Mouse (Mus musculus) erythroblast, embryonic 14.5 days (primary cell): Measurements from ENCODE around the gene Cecr2. TPM values are rescaled to one million over a fixed set of nuclear protein-coding genes. Genes with fewer than 3 reads are reported as not detected.
A peak's percentile ranks its signal among the peaks of the same experiment; 100 is the strongest.

ENCODE experiments used
- H3K27me3 ChIP-seq: 2 replicates; pipeline ENCODE4 v1.6.1; 2012; ENCODE audit warnings: inconsistent platforms; ENCODE audit not compliant: control insufficient read depth
- H3K36me3 ChIP-seq: 2 replicates; pipeline ENCODE4 v1.6.1; 2012; ENCODE audit warnings: mild to moderate bottlenecking, inconsistent platforms; ENCODE audit not compliant: control insufficient read depth
- H3K4me1 ChIP-seq: 2 replicates; pipeline ENCODE4 v1.6.1; 2012; ENCODE audit warnings: inconsistent platforms; ENCODE audit not compliant: control insufficient read depth
- H3K4me3 ChIP-seq: replicated peaks from 2 replicates; pipeline ENCODE3; 2012; ENCODE audit warnings: moderate library complexity, mild to moderate bottlenecking, inconsistent platforms
- H3K9me3 ChIP-seq: 2 replicates; pipeline ENCODE4 v1.6.1; 2012; ENCODE audit warnings: low read length, inconsistent platforms, mixed read lengths; ENCODE audit not compliant: control insufficient read depth
- GATA1 ChIP-seq: IDR thresholded peaks from 2 replicates; pipeline ENCODE4 v1.6.1; 2012; ENCODE audit warnings: low read length, inconsistent platforms, mixed read lengths
- TAL1 ChIP-seq: IDR thresholded peaks from 3 replicates; pipeline ENCODE4 v1.6.1; 2012; ENCODE audit warnings: low read length, inconsistent platforms, mixed read lengths
- polyA plus RNA-seq: library from polyadenylated mRNA; stranded (reverse); fragments of >175 nt; gene quantifications from 2 replicates; pipeline ENCODE4 v1.2.3, GENCODE M21; 2012

Cecr2 gene
- polyA plus RNA-seq = 1.5 and 1.9 TPM in 2 replicates

DNA sequence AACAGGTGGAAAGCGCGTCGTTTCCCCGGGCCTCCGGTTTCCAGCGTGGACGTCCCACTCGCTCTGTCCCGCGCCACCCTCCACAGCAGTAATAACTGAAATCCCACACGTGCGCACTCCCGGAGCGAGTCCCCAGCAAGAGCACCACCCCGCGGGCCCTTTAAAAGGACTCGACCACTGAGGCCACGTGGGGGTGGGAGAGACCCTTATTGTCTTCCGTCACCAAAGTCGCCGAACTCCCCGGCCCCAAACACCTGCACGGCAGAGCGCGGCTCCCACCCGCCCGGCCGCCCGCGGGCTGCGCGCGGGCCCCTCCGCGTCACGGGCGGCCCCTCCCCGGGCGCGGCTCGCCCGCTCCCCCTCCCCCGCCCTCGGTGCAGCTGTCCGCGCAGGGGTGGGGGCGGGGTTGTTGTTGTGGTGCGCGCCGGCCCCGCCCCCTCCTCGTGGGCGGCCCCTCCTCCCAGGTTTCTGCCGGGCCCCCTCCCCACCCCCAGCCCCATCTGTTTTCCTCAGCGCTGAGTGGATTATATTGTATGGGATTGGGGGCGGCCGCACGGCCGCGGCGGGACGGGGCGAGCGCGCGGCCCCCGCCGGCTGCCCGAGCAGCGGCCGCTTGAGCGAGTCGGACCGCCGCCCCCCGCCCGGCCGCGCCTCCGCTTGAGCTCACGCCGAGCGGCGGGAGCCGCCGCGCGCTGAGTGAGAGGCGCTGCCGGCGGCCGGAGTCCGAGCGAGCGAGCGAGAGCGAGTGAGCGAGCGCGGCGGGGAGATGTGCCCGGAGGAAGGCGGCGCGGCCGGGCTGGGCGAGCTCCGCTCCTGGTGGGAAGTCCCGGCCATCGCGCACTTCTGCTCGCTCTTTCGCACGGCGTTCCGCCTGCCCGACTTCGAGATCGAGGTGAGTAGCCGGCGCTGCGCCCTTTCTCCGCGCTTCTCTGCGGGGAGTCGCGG lies at the start of gene Cecr2:
Gene Cecr2 (plus strand): TSS at position 554 of the 945 bp plus-strand sequence.
- no peak for TF ChIP-seq TAL1
- no peak for TF ChIP-seq GATA1
- Histone ChIP-seq H3K36me3 (peaks cover 16% of the 10 kb centered on the region), H3K4me1 (peaks cover 56% of the 10 kb centered on the region), H3K9me3 (no peaks in the 10 kb centered on the region), H3K27me3 (no peaks in the 10 kb centered on the region), H3K4me3 (peak within 1 kb of the TSS; percentile 98)

DNA sequence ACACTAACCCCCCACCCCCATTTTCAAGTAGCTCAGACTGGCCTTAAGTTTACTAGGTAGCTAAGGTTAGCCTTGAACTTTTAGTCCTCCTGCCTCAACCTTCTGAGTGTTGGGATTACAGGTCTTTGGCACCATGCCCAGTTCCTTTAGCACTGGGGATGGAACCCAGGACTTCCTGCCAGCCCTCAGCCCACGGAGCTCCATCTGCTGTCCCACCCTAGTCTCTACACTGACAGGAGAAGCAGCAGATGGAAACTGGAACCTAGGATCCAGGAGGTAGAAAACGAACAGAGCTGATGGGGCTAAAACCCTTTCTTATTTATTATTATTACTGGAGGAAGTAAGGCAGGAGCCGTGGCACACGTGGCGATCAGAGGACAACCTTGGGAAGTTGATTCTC lies 48.6 kb upstream of the Cecr2 start:
- no peak for TF ChIP-seq GATA1
- TF ChIP-seq TAL1 = no peak
- H3K9me3 ChIP-seq = no peaks in the 10 kb centered on the region
- H3K4me1 ChIP-seq = peaks cover 83% of the 10 kb centered on the region
- H3K27me3 ChIP-seq = no peaks in the 10 kb centered on the region
- no peak overlapping the region for H3K4me3 ChIP-seq
- peaks cover 9% of the 10 kb centered on the region; the same call in 1 of the 2 replicates for H3K36me3 ChIP-seq

DNA sequence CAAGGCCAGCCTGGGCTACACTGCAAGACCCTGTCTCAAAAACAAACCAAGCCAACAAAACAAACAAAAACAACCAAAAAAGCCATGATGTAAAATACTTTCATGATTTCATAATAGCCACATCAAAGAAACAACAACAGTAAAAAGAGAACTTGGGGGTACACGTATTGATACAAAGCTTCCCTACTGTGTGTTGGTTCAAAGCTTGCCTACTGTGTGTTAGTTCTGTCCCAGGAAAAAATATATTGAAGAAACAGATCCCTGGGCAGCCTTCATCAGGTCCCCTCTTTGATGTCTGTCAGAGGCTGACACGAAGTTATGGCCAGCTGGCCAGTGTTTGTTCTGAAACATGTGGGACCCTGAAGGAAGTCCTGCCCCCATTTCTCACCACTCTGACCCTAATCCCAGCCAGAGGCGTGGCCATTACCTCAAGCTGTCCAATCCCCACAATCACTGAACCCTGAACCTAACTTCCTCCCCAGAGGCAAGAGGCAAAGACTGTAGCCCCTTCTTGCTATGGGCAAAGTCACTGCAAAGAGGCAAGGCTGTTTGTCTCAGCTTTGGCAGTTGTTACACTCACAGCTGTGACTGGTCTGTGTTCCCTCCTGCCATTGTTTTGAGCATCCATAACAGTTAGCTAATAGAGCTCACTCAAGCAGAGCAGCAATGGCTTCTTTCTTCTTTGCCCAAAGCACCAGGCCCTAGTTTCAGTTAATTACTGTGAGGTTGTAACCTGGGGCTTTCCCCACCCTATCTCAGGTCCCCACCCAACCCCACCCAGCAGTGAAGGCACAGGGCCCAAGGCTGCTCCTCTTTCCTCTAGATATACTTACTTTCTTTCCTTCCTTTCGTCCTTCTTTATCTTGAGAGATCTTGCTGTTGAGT lies 47.4 kb upstream of the Cecr2 start:
- TF ChIP-seq GATA1 = no peak; the same call in 1 of the 2 replicates
- TF ChIP-seq TAL1 = no peak
- H3K36me3 ChIP-seq = peaks cover 9% of the 10 kb centered on the region; the same call in 1 of the 2 replicates
- no peaks in the 10 kb centered on the region for H3K9me3 ChIP-seq
- H3K4me3 ChIP-seq = peak overlapping the region; percentile 61
- peaks cover 82% of the 10 kb centered on the region for H3K4me1 ChIP-seq
- no peaks in the 10 kb centered on the region for H3K27me3 ChIP-seq

DNA sequence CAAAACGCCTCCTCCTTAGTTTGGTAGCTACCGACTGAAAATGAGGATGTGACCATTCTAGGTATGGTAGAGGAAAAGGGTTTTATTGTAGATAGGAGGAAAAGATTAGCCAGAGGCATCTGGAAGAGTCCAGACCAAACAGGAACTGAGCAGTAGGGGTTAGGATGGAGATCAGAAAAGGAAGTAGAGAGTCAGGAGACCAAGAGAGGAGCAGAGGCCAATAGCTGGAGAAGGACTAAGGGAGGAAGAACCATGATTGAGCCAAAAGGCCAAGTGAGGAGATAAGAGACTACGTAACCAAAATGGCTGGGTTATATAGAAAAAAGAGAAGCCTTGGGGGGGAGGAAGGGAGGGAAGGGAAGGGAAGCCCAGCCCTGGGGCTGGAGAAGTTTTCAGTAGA lies 46.0 kb upstream of the Cecr2 start:
- H3K27me3 ChIP-seq = no peaks in the 10 kb centered on the region
- peaks cover 7% of the 10 kb centered on the region; the same call in 1 of the 2 replicates for H3K36me3 ChIP-seq
- H3K4me3 ChIP-seq = no peak overlapping the region
- H3K9me3 ChIP-seq = no peaks in the 10 kb centered on the region
- TF ChIP-seq TAL1 (no peak), GATA1 (no peak)
- H3K4me1 ChIP-seq = peaks cover 76% of the 10 kb centered on the region

DNA sequence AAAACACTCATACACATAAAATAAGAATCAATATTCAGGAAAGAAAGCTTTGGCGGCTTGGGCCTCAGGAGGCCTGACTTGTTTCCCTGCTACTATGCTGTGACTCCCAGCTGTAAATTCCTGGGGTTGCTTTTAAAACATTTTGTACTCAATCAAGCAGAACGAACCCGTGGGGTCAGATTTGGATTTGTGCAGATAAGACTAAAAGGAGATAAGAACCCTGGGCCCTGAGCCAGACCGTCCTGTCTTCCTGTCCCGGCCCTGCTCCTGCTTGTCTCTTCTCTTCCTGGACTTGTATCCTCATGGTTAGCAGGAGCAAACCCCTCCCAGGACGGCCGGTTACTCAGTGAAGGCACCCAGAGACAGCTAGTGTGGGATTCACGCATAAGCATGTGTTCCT lies 41.1 kb upstream of the Cecr2 start:
- no peak for TF ChIP-seq TAL1
- TF ChIP-seq GATA1 = no peak
- Histone ChIP-seq H3K9me3 (no peaks in the 10 kb centered on the region), H3K27me3 (no peaks in the 10 kb centered on the region), H3K4me1 (peaks cover 42% of the 10 kb centered on the region), H3K36me3 (no peaks in the 10 kb centered on the region; the same call in 1 of the 2 replicates), H3K4me3 (no peak overlapping the region)

- TF ChIP-seq GATA1 (no peak), TAL1 (no peak)
- H3K4me3 ChIP-seq = no peak overlapping the region
- peaks cover 26% of the 10 kb centered on the region for H3K4me1 ChIP-seq
- H3K27me3 ChIP-seq = no peaks in the 10 kb centered on the region
- no peaks in the 10 kb centered on the region for H3K9me3 ChIP-seq
- H3K36me3 ChIP-seq = no peaks in the 10 kb centered on the region
Observed at GRCm38 (mm10) chr6:120627096-120627495, 39.1 kb upstream of the Cecr2 start.

DNA sequence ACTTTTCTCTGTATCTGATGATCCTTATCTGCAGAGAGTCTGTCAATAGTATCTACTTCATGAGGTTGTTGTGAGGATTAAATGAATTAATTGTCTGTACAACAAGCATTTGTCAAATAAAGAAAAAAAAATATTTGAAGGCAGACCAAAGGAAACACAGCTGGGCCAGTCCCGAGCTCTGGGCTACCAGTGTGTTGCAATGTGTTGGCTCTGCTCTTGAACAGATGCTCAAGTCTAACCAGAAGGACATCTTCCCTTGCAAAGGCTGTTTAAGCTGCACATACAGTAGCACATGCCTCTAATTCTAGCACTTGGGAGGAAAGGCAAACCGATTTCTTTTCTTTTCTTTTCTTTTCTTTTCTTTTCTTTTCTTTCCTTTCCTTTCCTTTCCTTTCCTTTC lies 37.2 kb upstream of the Cecr2 start:
- H3K4me1 ChIP-seq = peaks cover 18% of the 10 kb centered on the region
- no peaks in the 10 kb centered on the region for H3K27me3 ChIP-seq
- H3K9me3 ChIP-seq = no peaks in the 10 kb centered on the region
- no peak for TF ChIP-seq GATA1
- TF ChIP-seq TAL1 = no peak
- no peaks in the 10 kb centered on the region for H3K36me3 ChIP-seq
- no peak overlapping the region for H3K4me3 ChIP-seq

- no peak for TF ChIP-seq GATA1
- no peak for TF ChIP-seq TAL1
- Histone ChIP-seq H3K4me3 (no peak overlapping the region), H3K4me1 (peaks cover 7% of the 10 kb centered on the region; the same call in 1 of the 2 replicates), H3K9me3 (no peaks in the 10 kb centered on the region), H3K27me3 (no peaks in the 10 kb centered on the region), H3K36me3 (no peaks in the 10 kb centered on the region)
Observed at GRCm38 (mm10) chr6:120635391-120636028, 30.7 kb upstream of the Cecr2 start.
